Mouse (Mus musculus) spleen, adult 2 months (tissue): ENCODE measurements around the gene Ctnna3.

Experiments used
- CTCF ChIP-seq: fragments of 200-500 bp; IDR thresholded peaks from 2 replicates; pipeline ENCODE4 v1.5.1; 2011; ENCODE audit warnings: mild to moderate bottlenecking, inconsistent platforms; ENCODE audit not compliant: insufficient read depth, insufficient read length, insufficient replicate concordance; ENCODE audit errors: extremely low read depth
- POLR2A ChIP-seq: fragments of 200-500 bp; IDR thresholded peaks from 2 replicates; pipeline ENCODE4 v1.6.1; 2011; ENCODE audit warnings: low read depth, low read length, inconsistent platforms

GRCm38 (mm10) chr10:63839011-63839410 is 409.1 kb downstream of the Ctnna3 start:
- no peak for TF ChIP-seq POLR2A
- TF ChIP-seq CTCF = no peak
